Mouse (Mus musculus) heart, embryonic 11.5 days (tissue): Measurements from ENCODE around the gene Phf12. TPM values are rescaled to one million over a fixed set of nuclear protein-coding genes. Genes with fewer than 3 reads are reported as not detected.

Source experiments
- ATAC-seq: fragments of 200-750 bp; cut with Nextera tagmentation; replicated peaks from 2 replicates; pipeline ENCODE4 v1.8.0; 2017; ENCODE audit warnings: moderate library complexity; ENCODE audit not compliant: insufficient number of reproducible peaks, low FRiP score, low TSS enrichment
- H3K27ac ChIP-seq: fragments of 300-500 bp; sonication (generic); 2 replicates; pipeline ENCODE4 v1.5.1; 2014; ENCODE audit warnings: mild to moderate bottlenecking, low read depth, low read length
- H3K27me3 ChIP-seq: fragments of 300-500 bp; sonication (generic); 2 replicates; pipeline ENCODE4 v1.6.1; 2014; ENCODE audit warnings: mild to moderate bottlenecking, low read length, mixed read lengths; ENCODE audit not compliant: control insufficient read depth, insufficient read depth
- H3K36me3 ChIP-seq: fragments of 300-500 bp; sonication (generic); 2 replicates; pipeline ENCODE4 v1.6.1; 2014; ENCODE audit warnings: mild to moderate bottlenecking, low read length, moderate library complexity, mixed read lengths; ENCODE audit not compliant: control insufficient read depth, insufficient read depth
- H3K4me1 ChIP-seq: fragments of 300-500 bp; sonication (generic); 2 replicates; pipeline ENCODE4 v1.6.1; 2014; ENCODE audit warnings: low read length; ENCODE audit not compliant: control insufficient read depth, insufficient read depth
- H3K4me2 ChIP-seq: fragments of 300-500 bp; sonication (generic); 2 replicates; pipeline ENCODE4 v1.6.1; 2014; ENCODE audit warnings: mild to moderate bottlenecking, moderate library complexity
- H3K4me3 ChIP-seq: fragments of 300-500 bp; sonication (generic); 2 replicates; pipeline ENCODE4 v1.5.1; 2014; ENCODE audit warnings: low read depth, low read length
- H3K9ac ChIP-seq: fragments of 300-500 bp; sonication (generic); 2 replicates; pipeline ENCODE4 v1.6.1; 2014; ENCODE audit warnings: mild to moderate bottlenecking, low read depth, low read length, moderate library complexity
- H3K9me3 ChIP-seq: fragments of 300-500 bp; sonication (generic); replicated peaks from 2 replicates; pipeline ENCODE4 v1.6.1; 2016; ENCODE audit warnings: low read length; ENCODE audit not compliant: control insufficient read depth
- WGBS: fragments of 180-500 bp; shearing (Covaris S2); extraction: QIAGEN DNeasy Blood & Tissue Kit; methylation state at CpG from one replicate; pipeline ENCODE4 v1.1.7; 2014; ENCODE audit not compliant: insufficient replicate concordance; 5-methylcytosine and 5-hydroxymethylcytosine counted together
- polyA plus RNA-seq: library from polyadenylated mRNA; unstranded; fragments of >200 nt; fragmentation: Nextera tagmentation; extraction: Ambion mirVana; gene quantifications from 2 replicates; pipeline ENCODE4 v1.2.1, GENCODE M21; 2014

Phf12 gene
- 9.1 and 14.2 TPM in 2 replicates for polyA plus RNA-seq

- WGBS: under 1% methylated on average over 57 of the region's 62 CpGs
- peak within 1 kb of the TSS; percentile 79 for H3K4me3 ChIP-seq
- ATAC-seq: peak; percentile 91
- no peaks in the 10 kb centered on the region for H3K9me3 ChIP-seq
- H3K27ac ChIP-seq: peak within 1 kb of the TSS; percentile 97
- peak within 1 kb of the TSS; percentile 77 for H3K4me2 ChIP-seq
- no peaks in the 10 kb centered on the region for H3K36me3 ChIP-seq
- H3K4me1 ChIP-seq: peaks cover 9% of the 10 kb centered on the region; the same call in 1 of the 2 replicates
- H3K9ac ChIP-seq: peak within 1 kb of the TSS; percentile 87
- peaks cover 12% of the 10 kb centered on the region for H3K27me3 ChIP-seq
These were observed at the start of gene Phf12 for GRCm38 (mm10) chr11:77982441-77982905. TSS of gene Phf12 (plus strand) at chr11:77982754.

- 6% methylated on average over 4 of the region's 4 CpGs for WGBS
These were observed 48.4 kb upstream of the Phf12 start for GRCm38 (mm10) chr11:77934111-77934521.

GRCm38 (mm10) chr11:77934568-77935311 lies 47.8 kb upstream of the Phf12 start:
- H3K4me3 ChIP-seq: no peak overlapping the region
- H3K36me3 ChIP-seq: no peaks in the 10 kb centered on the region
- no peak overlapping the region for H3K9ac ChIP-seq
- 45% methylated on average over 5 of the region's 5 CpGs for WGBS
- peaks cover 89% of the 10 kb centered on the region for H3K27me3 ChIP-seq
- H3K4me2 ChIP-seq: no peak overlapping the region
- peaks cover 12% of the 10 kb centered on the region for H3K4me1 ChIP-seq
- no peak overlapping the region for H3K27ac ChIP-seq
- no peak for ATAC-seq
- no peaks in the 10 kb centered on the region for H3K9me3 ChIP-seq

More at GRCm38 (mm10) chr11:77934111-77934521, 48.4 kb upstream of the Phf12 start:
- Histone ChIP-seq H3K36me3 (no peaks in the 10 kb centered on the region), H3K27me3 (peaks cover 90% of the 10 kb centered on the region), H3K9ac (no peak overlapping the region), H3K4me2 (no peak overlapping the region), H3K9me3 (no peaks in the 10 kb centered on the region), H3K4me3 (no peak overlapping the region), H3K4me1 (peaks cover 9% of the 10 kb centered on the region), H3K27ac (no peak overlapping the region)
- ATAC-seq: no peak

- no peak for ATAC-seq
- Histone ChIP-seq H3K27ac (no peak overlapping the region), H3K4me1 (peaks cover 4% of the 10 kb centered on the region; the same call in 1 of the 2 replicates), H3K4me2 (no peak overlapping the region), H3K4me3 (no peak overlapping the region), H3K27me3 (peaks cover 80% of the 10 kb centered on the region), H3K36me3 (no peaks in the 10 kb centered on the region), H3K9ac (no peak overlapping the region), H3K9me3 (no peaks in the 10 kb centered on the region)
- WGBS: 6% methylated on average over 8 of the region's 8 CpGs
These were observed 45.7 kb upstream of the Phf12 start for GRCm38 (mm10) chr11:77936846-77937245.

GRCm38 (mm10) chr11:77937649-77938410 lies 44.7 kb upstream of the Phf12 start:
- H3K4me3 ChIP-seq: no peak overlapping the region
- H3K9me3 ChIP-seq: no peaks in the 10 kb centered on the region
- no peak for ATAC-seq
- H3K27me3 ChIP-seq: peaks cover 74% of the 10 kb centered on the region
- H3K36me3 ChIP-seq: no peaks in the 10 kb centered on the region
- H3K9ac ChIP-seq: no peak overlapping the region
- no peak overlapping the region for H3K27ac ChIP-seq
- peaks cover 7% of the 10 kb centered on the region; the same call in 1 of the 2 replicates for H3K4me1 ChIP-seq
- 10% methylated on average over 4 of the region's 4 CpGs for WGBS
- no peak overlapping the region for H3K4me2 ChIP-seq

- 37% methylated on average over 5 of the region's 5 CpGs for WGBS
These were observed 40.3 kb upstream of the Phf12 start for GRCm38 (mm10) chr11:77942230-77942629.

GRCm38 (mm10) chr11:77947860-77948259 lies 34.7 kb upstream of the Phf12 start:
- Histone ChIP-seq H3K27me3 (peaks cover 57% of the 10 kb centered on the region), H3K36me3 (no peaks in the 10 kb centered on the region), H3K9me3 (no peaks in the 10 kb centered on the region), H3K4me2 (no peak overlapping the region), H3K4me3 (no peak overlapping the region), H3K4me1 (no peaks in the 10 kb centered on the region), H3K27ac (no peak overlapping the region), H3K9ac (no peak overlapping the region)
- WGBS: 7% methylated on average over 9 of the region's 9 CpGs
- ATAC-seq: no peak

More at GRCm38 (mm10) chr11:77942230-77942629, 40.3 kb upstream of the Phf12 start:
- Histone ChIP-seq H3K4me2 (no peak overlapping the region), H3K4me1 (peaks cover 7% of the 10 kb centered on the region; the same call in 1 of the 2 replicates), H3K27me3 (peaks cover 56% of the 10 kb centered on the region), H3K4me3 (no peak overlapping the region), H3K27ac (no peak overlapping the region), H3K9me3 (no peaks in the 10 kb centered on the region), H3K9ac (no peak overlapping the region), H3K36me3 (no peaks in the 10 kb centered on the region)
- no peak for ATAC-seq

GRCm38 (mm10) chr11:77950125-77950685 lies 32.3 kb upstream of the Phf12 start:
- 7% methylated on average over 12 of the region's 12 CpGs for WGBS
- Histone ChIP-seq H3K36me3 (no peaks in the 10 kb centered on the region), H3K9ac (no peak overlapping the region), H3K27me3 (peaks cover 55% of the 10 kb centered on the region), H3K4me1 (no peaks in the 10 kb centered on the region), H3K4me2 (no peak overlapping the region), H3K4me3 (no peak overlapping the region), H3K27ac (no peak overlapping the region), H3K9me3 (no peaks in the 10 kb centered on the region)
- ATAC-seq: no peak
